18 mouse cellular contexts compared by ENCODE assay signal in the genomic region with DNA sequence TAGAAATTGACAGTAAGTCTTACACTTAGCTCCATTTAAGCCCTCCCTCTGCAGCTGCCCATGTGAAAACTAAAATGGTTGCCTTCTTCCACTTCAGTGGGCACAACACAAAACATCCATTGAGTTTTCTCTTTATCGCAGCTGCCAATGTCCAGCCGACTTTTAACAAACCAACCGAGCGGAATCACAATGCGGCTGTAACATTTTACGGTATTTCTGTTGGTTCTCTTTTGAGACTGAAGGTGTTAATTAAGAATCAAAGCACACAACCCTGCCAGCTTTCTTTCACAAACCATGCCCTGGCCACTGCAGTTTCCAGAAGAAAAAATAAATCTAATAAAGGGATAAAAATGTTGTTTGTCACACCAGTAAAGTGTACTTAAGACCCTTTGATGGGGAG. TPM values are rescaled to one million over a fixed set of nuclear protein-coding genes. Genes with fewer than 3 reads are reported as not detected.
DNase-seq lines count a peak whose midpoint lies in the region; ATAC-seq and TF ChIP-seq lines count a peak whose summit lies in the region.
"Had no signal": no experiment of that assay in that cellular context is flagged by ENCODE, and none has a peak within 500 bp of the region (broad histone marks: within the 10 kb centered on the region; RNA-seq: fewer than 3 reads in every experiment).

No protein-coding gene starts in this region.

- TF ChIP-seq CTCF in midbrain, postnatal 0 days (IDR thresholded peaks at IDR 0.05): no peak

- peak overlapping the region; percentile 10; the same call in 1 of the 2 replicates for H3K4me2 ChIP-seq in hindbrain, embryonic 14.5 days (replicated peaks)
- H3K4me2 ChIP-seq in midbrain, postnatal 0 days (ENCODE audit: low read depth, low read length, poor library complexity, severe bottlenecking): 0 out of 2 replicates have a peak overlapping the region, but pooled peaks have one; percentile 3
- H3K4me2 ChIP-seq: heart, embryonic 15.5 days had no signal

- H3K4me1 ChIP-seq in forebrain, embryonic 10.5 days: peaks cover 31% of the 10 kb centered on the region
- peaks cover 4% of the 10 kb centered on the region; the same call in 1 of the 2 replicates for H3K4me1 ChIP-seq in hindbrain, embryonic 14.5 days (replicated peaks; ENCODE audit: control insufficient read depth, insufficient read depth, low read length)
- H3K4me1 ChIP-seq in midbrain, postnatal 0 days (ENCODE audit: insufficient read depth, low read length): 0 out of 2 replicates have a peak, but pooled peaks cover 3% of the 10 kb centered on the region
- H3K4me1 ChIP-seq: heart, embryonic 15.5 days; megakaryocyte, embryonic 14.5 days had no signal

- H3K4me3 ChIP-seq in forebrain, embryonic 10.5 days: no peak overlapping the region; the same call in 1 of the 2 replicates
- H3K4me3 ChIP-seq in hindbrain, embryonic 14.5 days (replicated peaks; ENCODE audit: low read length): no peak overlapping the region
- 0 out of 2 replicates have a peak overlapping the region, but pooled peaks have one; percentile 1 for H3K4me3 ChIP-seq in midbrain, postnatal 0 days (ENCODE audit: low read depth, low read length)
- H3K4me3 ChIP-seq: erythroblast, embryonic 14.5 days; heart, embryonic 15.5 days; megakaryocyte, embryonic 14.5 days had no signal

- peaks cover 11% of the 10 kb centered on the region; the same call in 1 of the 2 replicates for H3K9me3 ChIP-seq in forebrain, embryonic 10.5 days
- H3K9me3 ChIP-seq in hindbrain, embryonic 14.5 days (ENCODE audit: control insufficient read depth, low read length): no peaks in the 10 kb centered on the region
- H3K9me3 ChIP-seq in midbrain, postnatal 0 days (ENCODE audit: low read length): no peaks in the 10 kb centered on the region
- H3K9me3 ChIP-seq: heart, embryonic 15.5 days had no signal

- H3K36me3 ChIP-seq in forebrain, embryonic 10.5 days (replicated peaks): no peaks in the 10 kb centered on the region
- H3K36me3 ChIP-seq in hindbrain, embryonic 14.5 days (replicated peaks; ENCODE audit: control insufficient read depth, insufficient read depth): no peaks in the 10 kb centered on the region
- H3K36me3 ChIP-seq in midbrain, postnatal 0 days (ENCODE audit: insufficient read depth, low read length): no peaks in the 10 kb centered on the region
- H3K36me3 ChIP-seq: heart, embryonic 15.5 days had no signal

- ATAC-seq in hindbrain, embryonic 14.5 days (ENCODE audit: low FRiP score): peak; percentile 77; the same call in 1 of the 2 replicates
- ATAC-seq in midbrain, postnatal 0 days (ENCODE audit: low FRiP score): 0 out of 2 replicates have a peak, but pooled peaks have one; percentile 65

- 14% methylated on average over 6 of the region's 6 CpGs for WGBS in forebrain, embryonic 10.5 days
- 16% methylated on average over 6 of the region's 6 CpGs for WGBS in hindbrain, embryonic 14.5 days
- WGBS in midbrain, postnatal 0 days: 13% methylated on average over 6 of the region's 6 CpGs

- no peak overlapping the region for H3K9ac ChIP-seq in hindbrain, embryonic 14.5 days
- no peak overlapping the region for H3K9ac ChIP-seq in midbrain, postnatal 0 days (replicated peaks; ENCODE audit: low read length, poor library complexity, severe bottlenecking)
- H3K9ac ChIP-seq: heart, embryonic 15.5 days had no signal

- DNase-seq in MN1 (ENCODE audit: low spot score): peak; percentile 52
- peak; percentile 66 for DNase-seq in forebrain, embryonic 10.5 days (ENCODE audit: extremely low spot score, low spot score)
- peak; percentile 72 for DNase-seq in hindbrain, embryonic 14.5 days (ENCODE audit: low spot score)
- DNase-seq in midbrain, postnatal 0 days (ENCODE audit: low spot score): peak; percentile 84
- DNase-seq in spleen, adult 18-20 months: no peak
- DNase-seq in heart, postnatal 25 days (ENCODE audit: low spot score): no peak
- DNase-seq in urinary bladder, postnatal 36 days (ENCODE audit: low spot score in 2 of 2): no peak
- no peak for DNase-seq in urinary bladder, adult 2 months (ENCODE audit: low spot score)
- DNase-seq: B cell, adult 2 months; cerebellum, adult 9-10 months; gastrocnemius, postnatal 25 days; kidney, adult 2 months had no signal

- intact Hi-C loops in heart, postnatal 25 days (cut with DNase I): no loop called here

- no peak overlapping the region for H3K27ac ChIP-seq in forebrain, embryonic 10.5 days
- H3K27ac ChIP-seq in hindbrain, embryonic 14.5 days: peak overlapping the region; percentile 26; the same call in 1 of the 2 replicates
- no peak overlapping the region for H3K27ac ChIP-seq in midbrain, postnatal 0 days (ENCODE audit: low read depth, low read length)
- H3K27ac ChIP-seq: heart, embryonic 15.5 days had no signal

- H3K27me3 ChIP-seq in forebrain, embryonic 10.5 days (ENCODE audit: poor library complexity, severe bottlenecking): peaks cover 83% of the 10 kb centered on the region
- H3K27me3 ChIP-seq in hindbrain, embryonic 14.5 days (ENCODE audit: control insufficient read depth, insufficient read depth, low read length): no peaks in the 10 kb centered on the region
- no peaks in the 10 kb centered on the region for H3K27me3 ChIP-seq in midbrain, postnatal 0 days (ENCODE audit: insufficient read depth, low read length)
- H3K27me3 ChIP-seq: heart, embryonic 15.5 days; megakaryocyte, embryonic 14.5 days had no signal

RNA-seq across cellular contexts. Expression of a gene that starts 1.5 kb away (rescaled TPM):
- not detected in 2 replicates for polyA plus RNA-seq in forebrain, embryonic 10.5 days (2016; fragmentation: Nextera tagmentation; extraction: Ambion mirVana)
- 0.39 and 0.42 TPM in 2 replicates for polyA plus RNA-seq in hindbrain, embryonic 14.5 days (2014; fragmentation: Nextera tagmentation; extraction: Ambion mirVana)
- total RNA-seq in midbrain, postnatal 0 days (2014; rRNA removed): 0.85 TPM in 1 of 2 replicates, not detected in the other
- 1.5 and 2.1 TPM in 2 replicates for polyA plus RNA-seq in midbrain, postnatal 0 days (2015; fragmentation: Nextera tagmentation; extraction: Ambion mirVana)
- total RNA-seq in heart, postnatal 25 days (2021): not detected
- polyA plus RNA-seq in urinary bladder, adult 2 months (2012; rRNA removed): not detected in 2 replicates
- total RNA-seq: gastrocnemius, postnatal 25 days had no signal
- polyA plus RNA-seq: erythroblast, embryonic 14.5 days; heart, embryonic 15.5 days; kidney, adult 2 months; limb, embryonic 11.5 days; liver, embryonic 16.5 days had no signal

RNA-seq across cellular contexts. Expression of a gene that starts 16.3 kb away (rescaled TPM):
- polyA plus RNA-seq in forebrain, embryonic 10.5 days (2016; fragmentation: Nextera tagmentation; extraction: Ambion mirVana): 1.7 and 2.2 TPM in 2 replicates
- polyA plus RNA-seq in hindbrain, embryonic 14.5 days (2014; fragmentation: Nextera tagmentation; extraction: Ambion mirVana): 2.5 and 2.7 TPM in 2 replicates
- total RNA-seq in midbrain, postnatal 0 days (2014; rRNA removed): 3.0 and 6.0 TPM in 2 replicates
- 1.5 and 1.8 TPM in 2 replicates for polyA plus RNA-seq in midbrain, postnatal 0 days (2015; fragmentation: Nextera tagmentation; extraction: Ambion mirVana)
- under 1 TPM; 0.05 to 0.06 TPM for total RNA-seq in heart, postnatal 25 days (2021)
- 3.1 and 3.5 TPM in 2 replicates for polyA plus RNA-seq in urinary bladder, adult 2 months (2012; rRNA removed)
- total RNA-seq: MEL had no signal
- polyA plus RNA-seq: erythroblast, embryonic 14.5 days had no signal

Comparison
In these comparisons a context has a peak if more than half of its experiments do, and no peak if none do; other contexts are left out.
1. DNase-seq: peak in MN1 (single experiment), forebrain, embryonic 10.5 days (single experiment), hindbrain, embryonic 14.5 days (single experiment) and midbrain, postnatal 0 days (single experiment); none in spleen, adult 18-20 months (0 of 2), heart, postnatal 25 days (single experiment), urinary bladder, postnatal 36 days (0 of 2) and urinary bladder, adult 2 months (single experiment).